Mouse (Mus musculus) urinary bladder, postnatal 36 days (tissue): ENCODE measurements around the gene Hspb3.

Experiments used
- DNase-seq, 2 experiments: peaks; one replicate each; pipeline ENCODE4 v3.0.0; 2022; ENCODE audit warnings: low spot score in 2 of 2, mixed read lengths in 1 of 2

The Hspb3 gene

GRCm38 (mm10) chr13:113663151-113663779, at the start of gene Hspb3:
Hspb3 (minus strand) TSS chr13:113663676.
- DNase-seq: no peak

- DNase-seq: no peak
Measured at GRCm38 (mm10) chr13:113713186-113713585, 49.7 kb upstream of the Hspb3 start.

GRCm38 (mm10) chr13:113706183-113706582, 42.7 kb upstream of the Hspb3 start:
- DNase-seq: no peak

DNA sequence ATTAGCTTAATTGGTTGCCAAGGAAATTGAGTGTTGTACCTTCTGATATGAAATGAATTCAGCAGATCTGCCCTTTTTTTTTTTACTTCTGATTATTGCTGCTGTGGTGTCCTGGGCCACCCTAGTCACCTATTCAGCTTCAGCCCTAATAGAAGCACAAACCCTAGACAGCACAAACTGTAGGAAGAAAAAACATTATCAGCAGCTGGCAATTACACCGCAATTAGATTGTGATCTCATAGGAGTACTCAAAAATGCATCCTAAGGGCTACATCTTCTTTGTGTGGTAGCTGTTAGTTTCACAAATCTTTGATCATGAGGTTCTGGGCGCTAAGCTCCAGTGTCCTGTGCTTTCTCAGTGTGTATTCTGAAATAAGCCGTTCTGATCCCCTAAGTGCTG, 37.7 kb upstream of the Hspb3 start:
- DNase-seq: no peak

- no peak for DNase-seq
Measured at GRCm38 (mm10) chr13:113699928-113700327, 36.5 kb upstream of the Hspb3 start.

DNA sequence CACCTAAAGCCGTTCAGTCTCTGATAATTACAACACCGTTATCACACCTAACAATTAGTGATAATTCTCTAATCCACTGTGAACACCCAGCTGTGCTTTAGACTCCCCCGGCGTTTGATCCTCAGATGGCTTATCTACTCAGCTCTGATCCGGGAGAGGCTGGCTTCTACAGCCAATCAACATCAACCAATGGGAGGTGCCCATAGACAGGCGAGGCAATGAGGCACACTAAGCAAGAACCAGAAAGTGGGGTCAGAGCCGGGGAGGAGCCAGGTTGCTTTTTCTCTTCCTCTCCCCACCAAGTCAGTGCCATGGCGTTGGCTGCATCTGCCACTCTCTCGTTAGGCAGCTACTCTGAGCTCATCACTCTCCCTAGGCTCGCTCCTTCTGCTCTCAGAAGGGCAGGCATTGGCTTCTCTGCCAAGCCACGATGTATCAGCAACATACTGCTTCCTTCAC, 36.0 kb upstream of the Hspb3 start:
- DNase-seq: no peak

DNA sequence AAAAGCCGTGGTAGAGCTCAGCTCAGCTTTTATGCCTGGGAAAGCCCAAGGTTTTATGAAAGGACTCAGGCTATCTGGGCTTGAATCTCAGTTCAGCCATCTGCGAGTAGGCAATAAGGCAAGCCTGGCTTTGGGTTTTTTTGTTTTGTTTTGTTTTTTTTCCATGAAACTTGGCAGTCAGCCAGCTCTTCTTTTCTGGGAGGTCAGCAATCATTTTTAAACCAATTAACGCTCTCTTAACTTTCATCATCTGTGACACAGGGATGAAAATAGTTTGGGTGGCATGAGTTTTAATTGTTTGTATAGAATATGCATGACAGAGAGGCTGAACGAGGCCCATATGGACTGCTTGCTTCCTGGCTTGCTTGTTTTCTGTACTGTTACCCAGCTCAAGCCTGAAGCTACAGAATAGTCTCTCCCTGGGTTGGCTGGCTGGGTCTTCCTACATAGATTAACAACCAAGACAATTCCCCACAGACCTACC, 33.4 kb upstream of the Hspb3 start:
- no peak for DNase-seq

DNA sequence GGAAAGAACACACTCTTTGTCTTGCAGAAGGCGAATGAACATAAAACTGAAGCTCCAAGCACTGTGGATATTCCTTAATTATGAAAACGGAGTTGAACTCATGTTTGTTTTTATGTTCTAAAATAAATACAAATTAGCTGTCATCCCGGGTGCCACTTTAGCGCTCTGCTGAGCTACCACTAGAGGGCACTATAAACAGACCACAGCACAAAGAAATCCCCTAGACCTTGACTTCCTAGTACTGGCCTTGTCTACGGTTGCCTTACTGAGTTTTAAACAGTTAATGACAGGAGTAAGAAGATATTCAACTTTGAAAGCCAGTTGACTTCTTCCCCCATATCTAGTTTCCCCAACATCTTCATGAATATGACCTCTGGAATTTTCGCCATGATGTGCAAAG, 29.9 kb upstream of the Hspb3 start:
- peak; percentile 16 to 17 for DNase-seq

- no peak for DNase-seq
Measured at GRCm38 (mm10) chr13:113691644-113692043, 28.2 kb upstream of the Hspb3 start.

- no peak for DNase-seq
Measured at GRCm38 (mm10) chr13:113689883-113690282, 26.4 kb upstream of the Hspb3 start.

DNA sequence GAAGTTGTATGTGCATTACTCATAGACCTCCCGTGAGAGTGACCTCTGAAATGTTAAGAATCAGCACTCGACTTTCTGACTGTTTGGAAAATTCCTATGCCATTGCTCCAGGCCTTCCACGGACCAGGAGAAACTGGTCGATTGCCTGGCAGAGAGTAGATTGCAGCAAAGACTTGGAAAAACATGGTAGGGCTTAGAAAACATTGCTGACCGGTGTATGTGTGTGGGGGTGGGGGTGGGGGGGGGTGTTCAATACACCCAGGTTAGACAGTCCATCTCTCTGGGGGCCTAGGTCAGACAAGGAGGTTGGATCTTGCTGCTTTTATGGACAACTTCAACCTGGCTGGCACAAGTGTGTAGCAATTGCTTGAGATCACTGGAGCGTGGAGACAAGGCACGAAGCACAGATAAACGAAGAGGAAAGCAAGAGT, 23.2 kb upstream of the Hspb3 start:
- DNase-seq: no peak

DNA sequence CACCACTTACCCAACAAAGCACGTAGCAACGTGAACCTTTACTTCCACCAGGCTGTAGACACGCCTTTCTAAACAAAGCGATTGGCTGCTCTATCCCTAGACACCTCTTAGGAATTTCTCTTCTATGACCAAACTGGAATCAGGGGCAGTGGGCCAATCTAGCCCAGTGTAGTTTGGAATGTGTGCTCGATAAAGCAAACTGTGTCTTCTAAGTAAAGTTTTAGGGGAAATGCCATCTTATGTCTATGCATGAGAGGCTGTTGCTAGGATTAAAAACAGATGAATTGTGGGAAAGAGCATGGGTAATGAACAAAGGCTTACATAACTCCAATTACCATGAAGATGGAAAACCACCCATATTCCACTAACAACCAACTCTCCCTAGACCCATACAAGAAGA, 19.3 kb upstream of the Hspb3 start:
- no peak for DNase-seq

DNA sequence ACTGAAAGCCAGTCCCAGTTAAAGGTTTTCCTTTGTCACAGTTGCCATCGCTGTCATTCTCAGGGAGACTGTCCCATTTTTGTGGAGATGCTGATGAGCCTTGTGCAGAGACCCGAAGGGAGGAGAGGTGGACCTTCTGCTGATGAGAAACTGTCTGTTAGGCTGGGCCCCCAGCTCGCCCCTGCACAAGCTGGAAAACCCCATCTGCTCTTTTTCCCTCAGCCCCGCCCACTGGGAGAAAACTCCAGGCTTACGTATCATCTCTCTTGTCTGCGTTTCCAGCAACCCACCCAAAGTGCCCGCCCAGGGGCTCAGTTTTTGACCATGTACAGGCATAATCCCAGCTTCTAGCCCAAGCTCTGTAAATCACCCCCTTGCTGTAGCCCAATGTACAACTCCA, 17.2 kb upstream of the Hspb3 start:
- DNase-seq: no peak

DNA sequence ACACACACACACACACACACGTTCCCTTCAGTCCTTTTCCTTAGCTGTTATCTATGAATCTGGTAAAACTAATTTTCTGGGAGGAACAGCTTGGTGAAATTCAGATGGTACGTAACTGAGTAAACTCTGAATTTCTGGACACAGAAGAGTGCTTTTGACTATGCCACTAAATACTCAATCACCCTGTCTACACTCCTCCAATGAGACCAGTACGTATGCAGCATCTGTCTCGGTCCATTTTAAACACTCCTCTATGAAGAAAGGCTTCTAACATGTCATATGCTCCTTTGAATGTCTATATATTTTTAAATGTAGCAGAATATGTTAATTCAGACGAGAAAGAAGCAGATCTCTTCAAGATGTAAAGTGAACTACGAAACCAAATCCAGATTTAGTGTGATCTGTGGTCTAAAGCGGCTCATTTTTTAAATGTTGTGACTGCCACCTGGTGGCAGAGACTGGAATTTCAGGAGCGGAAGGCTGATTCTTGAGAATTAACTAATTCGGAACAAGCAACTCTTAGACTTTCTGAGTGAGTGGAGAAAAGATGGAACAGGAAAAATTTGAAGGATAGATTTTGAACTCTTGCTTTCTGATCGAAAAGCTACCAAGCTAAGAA, 6.1 kb upstream of the Hspb3 start:
- DNase-seq: peak; percentile 49 to 51

DNA sequence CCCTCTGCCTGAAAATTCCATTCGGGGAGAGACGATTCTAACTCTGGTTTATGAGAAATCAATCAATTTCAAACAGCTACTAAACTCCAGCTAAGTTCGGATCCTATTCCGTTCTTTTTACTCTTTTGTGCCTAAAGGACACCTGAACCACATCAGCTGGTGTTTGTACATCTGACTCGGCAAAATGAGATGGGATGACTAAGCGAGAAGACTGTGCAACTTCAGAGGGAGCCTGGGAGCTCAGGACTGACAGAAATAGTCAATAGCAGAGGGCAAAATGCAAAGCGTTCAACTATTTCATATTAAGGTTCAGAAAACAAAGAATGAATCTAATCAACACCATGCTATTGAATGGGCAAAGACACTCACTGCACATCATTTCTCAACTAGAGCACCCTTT, 407 bp upstream of the Hspb3 start:
- no peak for DNase-seq

DNA sequence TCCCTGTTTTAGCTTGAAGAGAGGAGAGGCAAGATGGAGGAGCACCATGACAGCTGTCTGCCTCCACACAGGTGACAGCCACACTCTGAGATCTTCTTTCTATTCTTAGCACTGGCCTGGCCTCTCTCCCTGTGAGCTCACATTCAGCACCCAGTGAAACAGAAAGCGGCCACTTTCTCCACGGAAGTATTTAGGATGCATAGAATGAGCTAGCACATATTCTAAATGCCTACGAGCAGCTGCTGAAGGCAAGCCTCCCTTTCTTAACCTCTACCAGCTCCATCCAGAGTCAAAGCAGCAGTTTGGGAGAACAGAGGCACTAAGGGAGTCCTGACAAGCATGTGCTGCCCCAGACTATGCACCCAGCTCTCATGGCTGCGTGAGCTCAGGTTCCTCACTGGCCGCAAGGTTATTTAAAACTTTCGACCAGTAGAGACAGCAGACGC, 1.6 kb downstream of the Hspb3 start:
- DNase-seq: no peak

DNA sequence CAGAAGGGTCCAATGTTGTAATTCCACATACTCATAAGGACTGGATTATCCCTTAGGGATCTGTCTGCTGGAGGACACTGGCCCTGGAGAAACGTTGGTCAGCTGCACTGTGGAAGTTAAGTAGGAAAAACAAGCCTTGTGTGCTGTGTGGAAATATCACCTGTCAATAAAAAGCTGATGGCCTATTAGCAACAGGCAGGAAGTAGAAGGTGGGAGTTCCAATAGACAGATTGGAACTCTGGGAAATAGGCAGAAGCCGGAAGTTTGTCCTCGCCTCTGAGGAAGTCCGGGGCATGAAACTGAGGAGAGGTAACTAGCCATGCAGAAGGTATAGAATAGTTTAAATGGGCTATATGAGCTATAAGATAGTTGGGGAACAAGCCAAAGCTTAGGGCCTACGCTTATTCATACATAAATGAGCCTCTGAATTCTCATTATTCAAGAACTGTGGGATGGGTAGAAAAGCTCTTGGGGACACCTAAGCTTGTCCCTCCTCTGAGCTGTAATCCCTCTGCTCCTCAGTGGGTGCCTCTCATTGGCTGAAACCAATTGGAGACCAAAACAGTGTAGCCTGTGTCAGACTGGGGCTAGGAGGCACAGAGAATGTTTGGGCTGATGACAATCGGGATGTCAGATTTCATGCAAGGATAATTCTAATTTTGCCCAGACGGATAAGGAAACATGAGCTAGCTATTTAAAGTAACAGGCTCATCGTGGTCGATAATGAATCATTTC, 2.7 kb downstream of the Hspb3 start:
- DNase-seq: no peak

GRCm38 (mm10) chr13:113657204-113657603, 6.3 kb downstream of the Hspb3 start:
- no peak for DNase-seq

DNA sequence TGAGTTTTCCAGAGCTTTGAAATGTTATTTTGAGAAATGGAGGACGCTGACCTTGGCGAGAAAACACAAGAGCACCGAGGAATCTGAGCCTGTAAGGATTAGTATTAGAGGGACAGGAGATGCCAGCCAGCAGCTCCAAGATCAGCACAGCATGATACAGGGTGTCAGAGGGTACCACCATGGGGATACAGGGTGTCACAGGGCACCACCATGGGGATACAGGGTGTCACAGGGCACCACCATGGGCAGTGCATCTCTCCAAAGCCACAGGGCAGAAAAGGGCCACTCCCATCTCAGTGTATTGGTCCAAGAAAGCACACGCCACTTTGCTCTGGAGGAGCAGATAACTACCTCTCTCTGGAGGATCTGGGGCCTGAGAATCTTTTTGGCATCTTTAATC, 6.8 kb downstream of the Hspb3 start:
- DNase-seq: no peak

GRCm38 (mm10) chr13:113655511-113655910, 8.0 kb downstream of the Hspb3 start:
- no peak for DNase-seq

DNA sequence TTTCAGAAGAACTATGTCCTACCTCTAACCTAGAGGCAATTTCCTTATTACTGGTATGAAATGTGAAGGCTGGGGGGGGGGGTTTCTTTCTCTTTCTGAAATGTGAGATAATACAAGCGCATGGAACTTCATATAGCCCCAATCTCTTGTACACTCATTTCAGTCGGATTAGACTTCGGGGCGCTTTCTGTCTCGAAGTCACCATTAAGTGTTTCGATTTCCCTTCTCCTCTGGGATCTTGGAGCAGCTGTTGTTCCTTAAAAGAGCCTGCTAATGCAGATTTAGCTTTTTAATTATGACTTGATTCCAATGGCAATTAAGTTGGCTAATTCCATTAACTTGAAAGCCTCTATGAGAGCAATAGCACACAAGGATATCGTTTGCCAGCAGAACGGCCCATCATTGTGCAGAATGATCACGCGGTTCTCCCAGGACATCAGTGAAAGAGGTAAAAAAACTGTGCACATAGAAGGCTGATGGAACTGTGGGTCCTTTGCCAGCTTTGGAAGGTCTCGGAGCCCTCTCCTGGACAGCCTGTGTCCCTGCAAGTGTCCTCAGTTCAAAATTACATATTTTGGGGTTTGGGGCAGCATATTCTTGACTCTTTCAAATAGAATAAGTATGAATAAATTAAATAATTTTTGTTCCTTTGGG, 22.4 kb downstream of the Hspb3 start:
- DNase-seq: no peak

GRCm38 (mm10) chr13:113638914-113639313, 24.6 kb downstream of the Hspb3 start:
- no peak for DNase-seq
